Mouse (Mus musculus): Measurements from ENCODE around the gene Olfr1061.
"Not testable (repeated sequence)": the region's sequence is repeated elsewhere in the genome, so short reads cannot be mapped to it uniquely, and the experiment has no call there.

Olfr1061 gene

GRCm38 (mm10) chr2:86413950-86414349 lies at the start of gene Olfr1061:
Gene Olfr1061 (minus strand): TSS chr2:86414050.
- no peak for DNase-seq (ENCODE audit: low read depth, low spot score)

GRCm38 (mm10) chr2:86460434-86460833 lies 46.6 kb upstream of the Olfr1061 start:
- no peak for DNase-seq (ENCODE audit: low read depth, low spot score)

GRCm38 (mm10) chr2:86456169-86456568 lies 42.3 kb upstream of the Olfr1061 start, which contains the start of gene Olfr1066:
Gene Olfr1066 (minus strand): TSS chr2:86456269.
- no peak for DNase-seq (ENCODE audit: low read depth, low spot score)

DNA sequence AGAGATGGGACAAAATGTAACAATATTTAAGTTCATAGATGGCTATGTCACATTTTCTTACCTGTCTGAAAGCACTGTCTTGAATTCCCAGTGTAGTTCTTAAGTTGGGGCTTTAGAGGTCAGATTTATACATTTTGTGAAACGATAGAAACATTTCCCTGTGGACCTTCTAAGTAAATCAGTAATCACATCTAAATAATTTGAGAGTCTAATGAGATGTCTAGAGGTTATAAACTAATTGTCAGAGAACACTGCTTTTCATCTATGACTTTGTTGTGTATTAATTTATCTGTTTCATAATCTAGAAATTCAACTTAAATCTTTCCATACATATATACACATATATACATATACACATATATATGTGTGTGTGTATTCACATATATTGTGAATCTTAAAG lies 36.6 kb upstream of the Olfr1061 start, which contains the start of gene Olfr1065:
Gene Olfr1065, minus strand, starts transcription at position 101 of the 400 bp plus-strand sequence.
- DNase-seq (ENCODE audit: low read depth, low spot score): not testable (repeated sequence)

DNA sequence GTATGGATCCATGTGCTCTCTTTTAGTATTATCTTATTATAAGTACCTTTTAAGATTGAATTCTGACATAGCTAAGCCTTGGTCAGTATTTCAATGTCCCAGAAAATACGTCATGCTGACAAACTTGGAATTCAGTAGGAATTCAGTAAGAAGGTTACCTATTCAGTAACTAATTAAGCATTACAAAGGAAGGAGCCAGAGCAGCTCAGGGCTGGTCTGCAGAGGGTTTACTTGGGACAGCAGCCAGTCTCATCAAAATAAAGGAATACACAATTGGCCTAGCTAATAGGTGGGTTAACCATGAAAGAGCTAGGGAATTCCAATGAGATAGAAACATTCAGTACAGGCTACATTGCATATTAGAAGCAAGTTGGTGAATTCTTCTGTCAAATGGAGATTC lies 28.3 kb upstream of the Olfr1061 start:
- not testable (repeated sequence) for DNase-seq (ENCODE audit: low read depth, low spot score)

- DNase-seq (ENCODE audit: low read depth, low spot score): not testable (repeated sequence)
Measured at GRCm38 (mm10) chr2:86428511-86428910, 14.7 kb upstream of the Olfr1061 start.

DNA sequence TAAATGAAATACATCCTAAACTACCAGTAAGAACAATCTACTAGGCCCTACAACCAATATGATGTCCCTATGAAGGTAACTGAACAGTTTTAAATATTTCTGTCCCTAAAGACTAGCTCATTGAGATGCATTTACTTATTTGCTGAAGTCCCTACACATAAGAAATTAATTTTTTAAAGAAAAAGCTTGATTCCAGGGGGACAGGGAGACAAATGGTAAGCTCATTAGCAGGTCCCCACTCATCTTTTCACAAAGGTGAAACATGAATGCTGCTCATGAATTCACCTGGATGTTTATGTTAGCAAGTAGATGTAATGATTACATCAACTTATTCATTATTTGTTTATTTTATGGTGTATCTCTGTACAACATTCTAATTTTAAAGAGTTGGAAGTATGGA lies 12.8 kb upstream of the Olfr1061 start, which contains the start of gene Olfr1062:
Gene Olfr1062, minus strand, starts transcription at position 101 of the 400 bp plus-strand sequence.
- not testable (repeated sequence) for DNase-seq (ENCODE audit: low read depth, low spot score)

DNA sequence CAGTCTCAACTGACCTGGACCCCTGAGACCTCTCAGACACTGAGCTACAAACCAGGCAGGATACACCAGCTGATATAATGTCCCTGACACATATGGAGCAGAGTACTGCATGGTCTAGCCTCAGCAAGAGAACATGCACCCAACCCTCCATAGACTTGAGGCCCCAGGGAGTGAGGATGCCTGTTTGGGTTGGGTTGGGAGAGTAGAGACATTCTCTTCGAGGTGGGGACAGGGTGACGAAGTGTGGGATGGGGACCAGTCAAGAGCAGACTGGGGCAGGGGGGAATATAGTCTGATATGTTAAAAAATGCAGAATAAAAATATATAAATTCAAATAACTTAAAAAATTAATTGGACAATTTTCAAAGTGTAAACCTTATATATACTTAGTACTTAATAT lies 18.7 kb downstream of the Olfr1061 start:
- DNase-seq (ENCODE audit: low read depth, low spot score): no peak

- not testable (repeated sequence) for DNase-seq (ENCODE audit: low read depth, low spot score)
Measured at GRCm38 (mm10) chr2:86388461-86388860, 25.4 kb downstream of the Olfr1061 start, which contains the start of gene Olfr1058. Gene Olfr1058 (minus strand): TSS chr2:86388561.

DNA sequence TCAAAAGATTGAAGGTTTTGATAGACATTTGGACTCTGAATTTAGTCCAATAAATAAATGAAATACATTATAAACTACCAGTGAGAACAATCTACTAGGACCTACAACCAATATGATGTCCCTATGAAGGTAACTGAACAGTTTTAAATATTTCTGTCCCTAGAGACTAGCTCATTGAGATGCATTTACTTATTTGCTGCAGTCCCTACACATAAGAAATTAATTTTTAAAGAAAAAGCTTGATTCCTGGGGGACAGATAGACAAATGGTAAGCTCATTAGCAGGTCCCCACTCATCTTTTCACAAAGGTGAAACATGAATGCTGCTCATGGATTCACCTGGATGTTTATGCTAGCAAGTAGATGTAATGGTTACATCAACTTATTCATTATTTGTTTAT lies 35.6 kb downstream of the Olfr1061 start, which contains the start of gene Olfr1057:
Gene Olfr1057, minus strand, starts transcription at position 101 of the 400 bp plus-strand sequence.
- no peak for DNase-seq (ENCODE audit: low read depth, low spot score)

GRCm38 (mm10) chr2:86366342-86366741 lies 47.5 kb downstream of the Olfr1061 start:
- DNase-seq (ENCODE audit: low read depth, low spot score): not testable (repeated sequence)
